Mouse (Mus musculus) hindbrain, embryonic 15.5 days (tissue): ENCODE measurements around the gene Tmprss11c. TPM values are rescaled to one million over a fixed set of nuclear protein-coding genes. Genes with fewer than 3 reads are reported as not detected.

Source experiments
- ATAC-seq: fragments of 200-750 bp; cut with Nextera tagmentation; 2 replicates; pipeline ENCODE4 v1.8.0; 2017; ENCODE audit warnings: low read depth, moderate number of reproducible peaks, moderate TSS enrichment; ENCODE audit not compliant: low FRiP score
- H3K27ac ChIP-seq: fragments of 300-500 bp; sonication (generic); replicated peaks from 2 replicates; pipeline ENCODE4 v1.5.1; 2015; ENCODE audit warnings: mild to moderate bottlenecking, inconsistent platforms
- H3K27me3 ChIP-seq: fragments of 300-500 bp; sonication (generic); 2 replicates; pipeline ENCODE4 v1.6.1; 2015; ENCODE audit warnings: control low read depth, inconsistent platforms
- H3K36me3 ChIP-seq: fragments of 300-500 bp; sonication (generic); 2 replicates; pipeline ENCODE4 v1.6.1; 2015; ENCODE audit warnings: control low read depth, inconsistent platforms
- H3K4me1 ChIP-seq: fragments of 300-500 bp; sonication (generic); replicated peaks from 2 replicates; pipeline ENCODE4 v1.6.1; 2015; ENCODE audit warnings: control low read depth, inconsistent platforms
- H3K4me2 ChIP-seq: fragments of 300-500 bp; sonication (generic); 2 replicates; pipeline ENCODE4 v1.6.1; 2015; ENCODE audit warnings: moderate library complexity, mild to moderate bottlenecking, inconsistent platforms
- H3K4me3 ChIP-seq: fragments of 300-500 bp; sonication (generic); 2 replicates; pipeline ENCODE4 v1.5.1; 2015; ENCODE audit warnings: mild to moderate bottlenecking, inconsistent platforms
- H3K9ac ChIP-seq: fragments of 300-500 bp; sonication (generic); 2 replicates; pipeline ENCODE4 v1.6.1; 2015; ENCODE audit warnings: inconsistent platforms
- H3K9me3 ChIP-seq: fragments of 300-500 bp; sonication (generic); 2 replicates; pipeline ENCODE4 v1.6.1; 2016; ENCODE audit warnings: control low read depth, inconsistent platforms
- WGBS: fragments of 180-500 bp; shearing (Covaris S2); methylation state at CpG from one replicate; pipeline ENCODE4 v1.1.7; 2015; 5-methylcytosine and 5-hydroxymethylcytosine counted together
- polyA plus RNA-seq: library from polyadenylated mRNA; unstranded; fragments of >200 nt; fragmentation: Nextera tagmentation; extraction: Ambion mirVana; gene quantifications from 2 replicates; pipeline ENCODE4 v1.2.1, GENCODE M21; 2015

Tmprss11c gene
- polyA plus RNA-seq, 1 experiment from 2014 or later = not detected

DNA sequence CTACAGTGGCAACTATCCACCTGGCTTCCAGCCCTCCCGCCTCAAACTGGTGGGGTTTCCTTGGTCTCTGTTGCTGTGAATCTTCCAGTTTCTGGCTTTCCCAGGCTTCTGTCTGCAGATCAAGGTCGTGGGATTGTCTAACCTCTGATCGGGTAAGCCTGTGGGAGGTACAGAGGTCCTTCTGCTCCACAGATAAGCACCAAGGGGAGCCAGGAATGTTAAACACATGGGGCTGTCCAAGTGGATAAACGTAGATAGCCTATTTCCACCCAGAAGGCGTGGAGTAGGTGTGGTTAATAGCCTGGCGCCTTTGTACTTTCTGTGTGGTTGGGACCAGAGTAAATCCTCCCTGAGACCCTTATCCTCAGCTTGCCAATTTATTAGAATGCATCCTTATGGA is 101.7 kb downstream of the Tmprss11c start:
- Histone ChIP-seq H3K4me2 (no peak overlapping the region), H3K27me3 (no peaks in the 10 kb centered on the region), H3K27ac (no peak overlapping the region), H3K9ac (no peak overlapping the region), H3K4me3 (no peak overlapping the region), H3K36me3 (no peaks in the 10 kb centered on the region), H3K4me1 (no peaks in the 10 kb centered on the region), H3K9me3 (no peaks in the 10 kb centered on the region)
- WGBS = 85% methylated on average over 6 of the region's 6 CpGs
- ATAC-seq = no peak

Other genes with a start within 250 kb of the Tmprss11c start
- 31.5 and 33.0 TPM in 2 replicates for gene Cenpc1, start 223.7 kb downstream of the Tmprss11c start, polyA plus RNA-seq
- 0.31 and 0.57 TPM in 2 replicates for gene Stap1, start 217.6 kb downstream of the Tmprss11c start, polyA plus RNA-seq
- gene Uba6, start 116.5 kb downstream of the Tmprss11c start, polyA plus RNA-seq = 12.7 and 13.5 TPM in 2 replicates
- gene Gnrhr, start 91.4 kb downstream of the Tmprss11c start, polyA plus RNA-seq = 0.12 TPM in 1 of 2 replicates, not detected in the other
- gene Tmprss11d, start 84.1 kb upstream of the Tmprss11c start, polyA plus RNA-seq = 0.07 TPM in 1 of 2 replicates, not detected in the other
- gene Tmprss11a, start 179.7 kb upstream of the Tmprss11c start, polyA plus RNA-seq = not detected in 2 replicates
- 0.05 TPM in 1 of 2 replicates, not detected in the other for gene Tmprss11g, start 229.3 kb upstream of the Tmprss11c start, polyA plus RNA-seq